Mouse (Mus musculus): ENCODE measurements around the gene Gsx1.

The Gsx1 gene

GRCm38 (mm10) chr5:147188571-147188975 is at the start of gene Gsx1:
Gsx1 (plus strand) TSS chr5:147188696.
- peak; percentile 87 for DNase-seq (ENCODE audit: extremely low spot score, low spot score)

GRCm38 (mm10) chr5:147147340-147147739 is 41.2 kb upstream of the Gsx1 start:
- DNase-seq (ENCODE audit: extremely low spot score, low spot score) = no peak

DNA sequence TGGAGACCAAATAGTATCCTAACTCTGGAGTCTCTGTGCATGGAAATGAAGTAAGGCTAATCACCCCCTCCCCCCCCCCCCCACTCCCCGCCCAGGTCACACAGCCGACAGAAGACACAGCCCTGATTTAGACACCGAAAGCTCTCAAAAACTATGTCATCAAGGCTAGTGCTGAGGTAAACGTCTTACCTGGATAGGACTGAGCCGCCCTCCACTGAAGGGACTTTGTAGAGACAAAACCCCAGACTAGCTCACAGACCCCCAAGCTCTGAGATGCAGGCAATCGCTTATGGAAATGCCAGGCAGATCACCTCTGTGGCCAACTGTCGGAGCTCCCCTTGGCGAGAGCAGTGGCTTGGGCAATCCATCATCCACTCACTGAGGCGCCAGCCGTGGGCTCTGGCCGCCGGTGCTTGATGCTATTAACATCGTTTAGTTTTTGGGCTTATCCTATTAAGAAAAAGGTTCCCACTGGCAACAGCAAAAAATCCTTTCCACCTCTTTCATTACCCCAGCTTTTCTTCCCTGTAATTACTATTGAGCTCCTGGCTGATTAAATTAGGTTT is 33.6 kb upstream of the Gsx1 start:
- peak; percentile 44 for DNase-seq (ENCODE audit: extremely low spot score, low spot score)

DNA sequence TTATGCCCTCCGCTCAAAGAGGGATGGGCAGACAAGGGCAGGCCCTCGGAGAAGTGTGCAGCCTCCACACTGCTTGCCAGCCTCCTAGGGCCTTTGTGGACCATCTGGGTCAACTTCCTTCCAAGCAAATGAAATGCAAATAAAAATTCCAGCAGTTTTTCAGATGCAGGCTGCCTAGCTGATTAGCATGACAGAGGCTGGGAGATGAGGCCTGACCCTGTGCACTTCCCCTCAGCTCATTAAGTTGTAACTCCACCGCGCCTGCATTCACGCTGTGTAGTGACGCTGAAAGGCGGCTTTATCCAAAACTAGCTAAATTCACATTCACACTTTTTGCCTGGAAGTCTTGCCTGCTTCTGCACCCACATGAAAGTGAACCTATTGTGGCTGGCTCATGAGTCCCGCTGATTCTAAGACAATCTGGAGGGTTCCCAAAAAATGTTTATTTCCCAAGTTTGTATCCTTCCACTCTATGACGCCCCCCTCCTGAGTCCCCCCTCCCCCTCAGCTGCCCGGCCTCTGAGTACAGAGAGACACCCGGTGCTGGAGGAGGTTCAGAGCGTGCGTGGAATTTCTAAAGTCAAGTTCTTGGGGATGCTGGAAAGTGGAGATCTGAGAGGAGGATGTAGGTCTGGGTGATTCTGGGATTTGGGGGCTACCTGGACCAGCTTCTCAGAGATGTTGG is 32.9 kb upstream of the Gsx1 start:
- peak; percentile 61 for DNase-seq (ENCODE audit: extremely low spot score, low spot score)

DNA sequence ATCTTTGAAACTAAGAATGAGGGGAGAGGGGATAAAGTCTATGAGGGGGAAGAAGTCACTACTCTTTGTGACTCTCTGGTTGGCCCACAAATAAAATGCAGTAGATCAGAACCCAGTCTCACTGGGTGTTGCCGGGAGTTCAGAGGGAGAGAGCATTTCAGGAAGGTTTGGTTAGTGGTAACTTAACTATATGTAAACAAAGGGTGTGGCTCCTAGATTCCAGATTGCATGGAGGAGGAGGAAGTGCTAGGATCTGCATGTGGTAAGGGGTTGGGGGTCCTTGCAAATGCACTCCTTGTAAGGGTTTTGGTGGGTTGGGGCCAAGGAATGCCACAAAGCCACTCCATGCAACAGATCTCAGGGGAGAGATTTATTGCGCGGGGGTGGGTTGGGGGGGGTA is 32.1 kb upstream of the Gsx1 start:
- no peak for DNase-seq (ENCODE audit: extremely low spot score, low spot score)

GRCm38 (mm10) chr5:147157441-147157840 is 31.1 kb upstream of the Gsx1 start:
- no peak for DNase-seq (ENCODE audit: extremely low spot score, low spot score)

DNA sequence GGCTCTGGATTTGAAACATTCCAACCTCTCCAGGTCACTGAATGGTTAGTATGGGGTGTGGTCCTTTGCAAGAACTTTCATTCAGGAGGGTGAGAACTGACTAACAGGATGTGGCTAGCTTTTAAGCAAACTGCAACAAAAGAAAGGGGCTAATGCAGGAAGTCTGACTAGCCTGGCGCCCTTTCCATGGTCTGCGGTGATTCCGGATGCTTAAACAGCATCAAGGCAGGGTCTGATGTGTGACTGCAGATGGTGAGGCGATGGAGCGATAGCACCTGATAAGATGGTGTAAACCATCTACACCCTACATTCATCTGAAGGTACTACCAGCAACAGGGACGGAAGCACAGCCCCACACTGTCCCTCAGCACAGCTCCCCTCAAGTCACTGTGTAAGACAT is 29.2 kb upstream of the Gsx1 start:
- no peak for DNase-seq (ENCODE audit: extremely low spot score, low spot score)

- no peak for DNase-seq (ENCODE audit: extremely low spot score, low spot score)
These were observed 28.7 kb upstream of the Gsx1 start for GRCm38 (mm10) chr5:147159792-147160191.

- DNase-seq (ENCODE audit: extremely low spot score, low spot score) = no peak
These were observed 23.4 kb upstream of the Gsx1 start for GRCm38 (mm10) chr5:147165060-147165459.

GRCm38 (mm10) chr5:147170088-147170487 is 18.4 kb upstream of the Gsx1 start:
- DNase-seq (ENCODE audit: extremely low spot score, low spot score) = no peak

- no peak for DNase-seq (ENCODE audit: extremely low spot score, low spot score)
These were observed 14.4 kb upstream of the Gsx1 start for GRCm38 (mm10) chr5:147174046-147174445.

DNA sequence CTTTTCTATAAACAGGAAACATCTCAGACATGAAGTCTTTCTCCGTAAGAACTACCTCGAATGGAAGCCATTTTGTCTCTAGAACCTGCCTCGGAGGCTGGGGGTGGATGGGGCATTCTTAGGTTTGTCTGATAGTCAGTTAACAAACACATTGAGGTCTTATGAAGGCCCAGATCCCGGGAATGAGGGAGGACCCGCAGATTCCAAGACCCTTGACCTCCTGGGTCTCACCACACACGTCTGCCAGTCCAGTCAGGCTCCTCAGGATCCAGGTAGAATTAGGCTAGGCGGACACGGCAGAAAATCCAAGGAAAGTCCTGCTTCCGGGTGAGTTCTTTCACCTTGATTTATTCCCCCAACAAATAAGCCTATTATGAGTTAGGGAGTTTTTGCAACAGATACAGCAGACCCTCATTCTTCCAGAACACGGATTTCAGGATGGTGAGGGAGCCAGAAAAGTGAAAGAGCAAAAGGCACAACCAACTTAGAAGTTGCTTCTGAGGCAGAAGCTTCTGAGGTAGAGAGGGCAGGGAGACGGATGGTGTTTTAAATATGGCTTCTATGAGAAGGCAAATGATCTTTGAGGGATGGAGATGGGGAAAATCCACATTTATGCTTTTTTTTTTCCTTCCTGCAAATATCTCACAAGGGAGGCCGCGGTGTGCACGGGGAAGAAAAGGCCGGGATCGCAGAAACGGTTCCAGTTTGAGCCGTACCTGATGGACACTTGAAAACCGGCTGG is 3.2 kb upstream of the Gsx1 start:
- peak; percentile 29 for DNase-seq (ENCODE audit: extremely low spot score, low spot score)

- peak; percentile 63 for DNase-seq (ENCODE audit: extremely low spot score, low spot score)
These were observed 2.5 kb upstream of the Gsx1 start for GRCm38 (mm10) chr5:147186001-147186431.

DNA sequence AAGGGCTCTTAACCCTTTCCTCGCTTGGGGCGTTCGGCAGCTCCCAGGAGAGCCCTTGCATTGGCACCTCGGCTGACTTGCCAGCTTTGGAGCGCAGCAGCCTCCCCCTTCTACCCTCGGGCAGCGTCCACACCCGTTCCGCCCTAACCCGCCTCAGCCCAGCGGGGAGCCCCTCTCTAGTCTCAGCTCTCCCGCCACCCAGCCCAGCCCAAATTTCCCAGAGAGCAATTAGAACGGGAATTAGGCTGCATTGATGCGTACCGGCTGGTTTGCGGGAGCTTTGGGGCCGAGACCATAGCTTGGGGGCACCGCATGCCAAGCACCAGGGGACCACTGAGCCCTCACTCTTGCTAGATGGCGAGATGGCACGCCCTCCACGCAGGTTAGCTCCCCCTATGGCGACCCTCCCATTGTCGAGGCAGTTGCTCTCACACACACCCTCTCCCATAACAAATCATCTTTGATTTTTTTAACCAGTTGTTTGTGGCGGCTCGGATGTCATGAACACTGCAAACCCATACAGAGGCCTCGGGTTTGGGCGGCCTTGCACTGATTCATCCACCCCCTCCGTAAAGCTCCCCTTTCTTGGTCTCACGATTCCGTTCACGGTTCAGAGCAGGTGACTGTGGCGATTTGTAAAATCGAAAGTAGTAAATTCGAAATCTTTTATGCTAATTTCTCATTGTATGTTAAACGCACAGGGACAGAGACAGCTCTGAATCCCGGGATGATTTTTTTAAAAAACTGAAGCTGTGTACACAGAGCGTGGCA is 1.5 kb upstream of the Gsx1 start:
- DNase-seq (ENCODE audit: extremely low spot score, low spot score) = peak; percentile 56

DNA sequence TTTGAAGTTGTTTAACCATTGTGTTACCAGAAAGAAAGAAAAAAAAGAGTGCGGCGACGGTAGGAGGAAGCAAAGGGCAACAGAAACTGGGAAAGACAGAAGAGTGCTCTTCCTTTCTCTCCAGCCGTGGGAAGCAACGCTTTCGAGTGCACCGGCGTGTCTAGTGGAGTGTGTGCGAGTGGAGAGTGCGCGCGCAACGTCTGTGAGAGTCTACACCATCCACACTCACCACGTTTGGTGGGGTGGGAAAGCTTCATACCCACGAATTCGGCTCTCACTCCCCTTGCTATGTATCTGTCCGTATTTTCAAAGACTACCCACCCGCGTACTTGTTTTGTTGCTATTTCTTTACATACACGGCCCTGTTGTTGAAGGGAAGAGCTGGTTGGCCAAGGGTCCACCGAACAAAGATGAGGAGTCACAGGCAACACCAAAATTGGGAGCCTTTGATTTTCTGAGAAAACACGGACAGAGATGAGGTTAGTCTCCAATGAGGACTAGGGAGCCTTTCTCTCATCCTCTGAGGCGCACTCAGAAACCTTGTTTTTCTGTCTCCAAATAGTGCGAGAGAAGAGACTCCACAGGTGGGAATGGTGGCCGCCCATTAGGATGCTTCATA is 835 bp upstream of the Gsx1 start:
- DNase-seq (ENCODE audit: extremely low spot score, low spot score) = peak; percentile 38

DNA sequence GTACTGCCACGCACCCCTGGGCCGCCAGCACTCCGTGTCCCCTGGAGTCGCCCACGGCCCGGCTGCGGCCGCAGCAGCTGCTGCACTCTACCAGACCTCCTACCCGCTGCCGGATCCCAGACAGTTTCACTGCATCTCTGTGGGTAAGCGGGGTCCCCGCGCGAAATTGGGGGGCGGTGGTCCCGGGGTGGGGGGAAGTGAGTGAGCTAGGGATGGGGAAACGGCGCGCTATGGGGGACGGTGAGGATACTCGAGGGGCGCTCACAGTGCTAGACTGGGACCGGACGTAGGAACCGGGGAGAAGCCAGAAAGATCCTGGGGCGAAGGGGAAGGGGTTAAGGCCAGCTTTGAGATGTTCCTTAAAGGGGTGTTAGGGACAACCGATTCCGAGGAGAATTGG is 660 bp downstream of the Gsx1 start:
- peak; percentile 55 for DNase-seq (ENCODE audit: extremely low spot score, low spot score)

GRCm38 (mm10) chr5:147189836-147190602 is 1.5 kb downstream of the Gsx1 start:
- DNase-seq (ENCODE audit: extremely low spot score, low spot score) = peak; percentile 53

- DNase-seq (ENCODE audit: extremely low spot score, low spot score) = peak; percentile 38
These were observed 2.4 kb downstream of the Gsx1 start for GRCm38 (mm10) chr5:147190885-147191284.

- peak; percentile 33 for DNase-seq (ENCODE audit: extremely low spot score, low spot score)
These were observed 3.5 kb downstream of the Gsx1 start for GRCm38 (mm10) chr5:147191801-147192575.

DNA sequence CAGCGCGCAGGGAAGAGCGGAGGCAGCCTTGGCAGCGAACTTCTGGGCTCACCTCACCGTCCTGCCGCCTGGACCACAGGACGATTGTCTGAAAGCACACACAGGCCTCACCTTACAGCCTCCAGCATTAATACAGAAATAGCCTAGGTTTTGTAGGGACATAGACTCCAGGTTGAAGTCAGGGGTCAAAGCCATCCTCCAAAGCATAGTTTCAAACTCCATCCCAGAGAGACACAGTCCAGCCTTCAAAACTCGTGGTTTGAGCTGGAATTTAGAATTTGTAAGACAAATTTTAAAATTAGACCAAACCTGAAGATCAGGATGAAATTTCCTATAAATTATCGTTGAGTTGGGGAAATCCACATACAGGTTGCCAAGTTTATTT is 4.1 kb downstream of the Gsx1 start:
- DNase-seq (ENCODE audit: extremely low spot score, low spot score) = no peak
